Mouse (Mus musculus) liver, adult 2 months (tissue): ENCODE data around the gene Becn1. TPM values are rescaled to one million over a fixed set of nuclear protein-coding genes. Genes with fewer than 3 reads are reported as not detected.

ENCODE experiments used
- DNase-seq: peaks from one replicate; pipeline ENCODE4 v3.0.0-alpha.2; 2011; ENCODE audit warnings: low read depth, low spot score; ENCODE audit errors: extremely low read depth
- H3K27ac ChIP-seq: fragments of 200-500 bp; replicated peaks from 2 replicates; pipeline ENCODE4 v1.5.1; 2012; ENCODE audit warnings: low read depth, mild to moderate bottlenecking, control low read depth, inconsistent platforms, low read length; ENCODE audit not compliant: insufficient read depth
- H3K27me3 ChIP-seq: fragments of 200-500 bp; 2 replicates; pipeline ENCODE4 v1.6.1; 2012; ENCODE audit warnings: mild to moderate bottlenecking, moderate library complexity, low read length, inconsistent platforms; ENCODE audit not compliant: control insufficient read depth, insufficient read depth
- H3K36me3 ChIP-seq: fragments of 200-500 bp; 2 replicates; pipeline ENCODE4 v1.6.1; 2012; ENCODE audit warnings: low read length, inconsistent platforms; ENCODE audit not compliant: control insufficient read depth, insufficient read depth
- H3K4me1 ChIP-seq: fragments of 200-500 bp; 2 replicates; pipeline ENCODE4 v1.6.1; 2011; ENCODE audit warnings: low read length; ENCODE audit not compliant: control insufficient read depth, insufficient read depth
- H3K4me3 ChIP-seq: fragments of 200-500 bp; 2 replicates; pipeline ENCODE4 v1.5.1; 2011; ENCODE audit warnings: low read depth, mild to moderate bottlenecking, control low read depth, low read length, moderate library complexity; ENCODE audit not compliant: insufficient read depth
- H3K79me2 ChIP-seq: fragments of 200-500 bp; 2 replicates; pipeline ENCODE4 v1.6.1; 2012; ENCODE audit warnings: inconsistent platforms, mild to moderate bottlenecking, low read length, moderate library complexity; ENCODE audit not compliant: control insufficient read depth, insufficient read depth
- H3K9ac ChIP-seq: fragments of 200-500 bp; 2 replicates; pipeline ENCODE4 v1.6.1; 2012; ENCODE audit warnings: low read depth, mild to moderate bottlenecking, control low read depth, inconsistent platforms, low read length
- CTCF ChIP-seq: fragments of 200-500 bp; IDR thresholded peaks from 2 replicates; pipeline ENCODE4 v1.5.1; 2011; ENCODE audit warnings: low read depth, low read length, control low read depth
- POLR2A ChIP-seq: fragments of 200-500 bp; IDR thresholded peaks from 2 replicates; pipeline ENCODE4 v1.6.1; 2011; ENCODE audit warnings: low read length, control low read depth; ENCODE audit not compliant: insufficient read depth; ENCODE audit errors: extremely low read depth
- WGBS: fragments of 180-500 bp; shearing (Covaris S2); methylation state at CpG from one replicate; pipeline ENCODE4 v1.1.7; 2018; 5-methylcytosine and 5-hydroxymethylcytosine counted together
- polyA plus RNA-seq: library from polyadenylated mRNA; depleted of rRNA; stranded (reverse); fragments of >200 nt; gene quantifications from 2 replicates; pipeline ENCODE4 v1.2.3, GENCODE M21; 2012
- total RNA-seq: library from RNA; depleted of rRNA; stranded (reverse); fragments of >200 nt; gene quantifications from 2 replicates; pipeline ENCODE4 v1.2.3, GENCODE M21; 2014

Gene Becn1
- total and polyA plus RNA-seq, 2 experiments: 50.8 to 57.8 TPM

DNA sequence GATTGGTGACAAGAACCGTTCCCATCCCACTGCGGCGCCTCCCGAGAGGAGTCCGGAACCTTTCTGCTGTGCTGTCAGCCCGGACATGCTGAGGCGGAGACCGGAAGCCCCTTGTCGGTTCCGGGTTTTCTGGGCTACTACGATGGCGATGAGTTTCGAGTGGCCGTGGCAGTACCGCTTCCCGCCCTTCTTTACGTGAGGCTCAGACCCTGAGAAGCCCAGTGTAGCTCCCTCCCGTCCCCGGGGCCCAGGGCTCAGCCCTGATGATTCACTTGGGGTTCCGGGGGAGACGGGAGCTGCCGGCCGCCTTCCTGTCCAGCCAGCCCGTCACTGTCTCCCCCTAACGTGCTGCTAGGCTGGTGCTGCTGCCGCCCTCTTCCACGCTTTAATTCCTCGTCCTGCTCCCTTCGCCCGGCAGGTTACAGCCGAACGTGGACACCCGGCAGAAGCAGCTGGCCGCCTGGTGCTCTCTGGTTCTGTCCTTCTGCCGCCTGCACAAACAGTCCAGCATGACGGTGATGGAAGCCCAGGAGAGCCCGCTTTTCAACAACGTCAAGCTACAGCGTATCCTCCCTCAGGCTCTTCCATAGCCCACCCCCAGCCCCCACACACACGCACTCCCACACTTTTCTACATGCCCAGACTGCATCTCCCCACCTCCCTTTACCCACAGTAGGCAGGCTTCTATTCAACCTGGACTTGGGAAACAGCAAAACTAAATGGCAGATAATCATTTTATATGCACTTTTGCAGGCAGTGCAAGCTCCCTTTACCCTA, 48.3 kb downstream of the Becn1 start, which contains the start of gene Vps25:
Gene Vps25 (plus strand): TSS at position 95 of the 777 bp plus-strand sequence.
- under 1% methylated on average over 40 of the region's 40 CpGs for WGBS
- peaks cover 6% of the 10 kb centered on the region; the same call in 1 of the 2 replicates for H3K79me2 ChIP-seq
- H3K36me3 ChIP-seq: no peaks in the 10 kb centered on the region
- H3K4me3 ChIP-seq: peak within 1 kb of the TSS; percentile 76
- H3K27ac ChIP-seq: peak within 1 kb of the TSS; percentile 30
- peaks cover 4% of the 10 kb centered on the region; the same call in 1 of the 2 replicates for H3K4me1 ChIP-seq
- H3K27me3 ChIP-seq: no peaks in the 10 kb centered on the region
- TF ChIP-seq POLR2A: peak; percentile 66; the same call in 1 of the 2 replicates
- peak; percentile 21; the same call in 1 of the 2 replicates for TF ChIP-seq CTCF
- peak; percentile 74 for DNase-seq
- peak within 1 kb of the TSS; percentile 82 for H3K9ac ChIP-seq

DNA sequence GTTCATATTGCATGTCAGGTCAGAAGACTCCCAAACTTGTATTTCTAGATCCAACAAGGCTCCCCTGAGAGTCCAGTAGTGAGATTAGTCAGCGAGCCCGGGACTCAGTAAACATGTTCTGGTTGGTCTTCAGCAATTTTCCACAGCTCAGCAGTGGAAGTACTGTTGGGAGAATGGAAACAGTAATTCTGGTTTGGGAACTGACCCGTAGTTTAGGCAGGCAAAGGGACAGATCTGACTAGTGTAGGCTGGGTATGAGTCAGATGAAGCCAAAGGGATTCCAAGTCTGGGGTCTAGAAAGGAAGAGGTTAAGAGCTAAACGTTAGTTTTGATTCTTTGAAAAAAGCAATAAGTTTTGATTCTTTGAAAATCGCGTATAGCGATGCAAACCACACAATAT, 49.1 kb downstream of the Becn1 start:
- H3K9ac ChIP-seq: peak overlapping the region; percentile 69
- H3K4me1 ChIP-seq: peaks cover 4% of the 10 kb centered on the region; the same call in 1 of the 2 replicates
- H3K27me3 ChIP-seq: no peaks in the 10 kb centered on the region
- H3K79me2 ChIP-seq: peaks cover 6% of the 10 kb centered on the region; the same call in 1 of the 2 replicates
- no peak for TF ChIP-seq CTCF
- no peak for TF ChIP-seq POLR2A
- WGBS: 1% methylated on average over 7 of the region's 7 CpGs
- H3K27ac ChIP-seq: peak overlapping the region; percentile 17
- H3K36me3 ChIP-seq: no peaks in the 10 kb centered on the region
- H3K4me3 ChIP-seq: peak overlapping the region; percentile 76
- no peak for DNase-seq

DNA sequence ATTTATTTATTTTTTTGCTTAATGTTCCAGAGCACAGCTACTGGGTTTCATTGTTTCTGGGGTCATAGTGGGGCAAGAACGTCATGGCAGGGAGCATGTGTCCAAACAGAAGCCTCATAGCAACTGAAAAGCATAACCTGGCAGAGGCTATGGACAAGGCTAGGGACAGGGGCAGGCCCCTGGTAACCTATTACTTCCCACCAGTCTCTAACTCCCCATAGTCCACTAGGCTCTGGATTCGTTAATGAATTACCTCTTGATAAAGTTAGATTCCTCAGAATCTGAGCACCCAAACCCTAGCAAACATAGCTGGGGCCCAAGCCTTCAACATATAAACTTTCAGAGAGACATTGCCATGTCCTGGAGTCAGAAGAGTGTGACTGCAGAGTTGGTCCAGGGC, 51.1 kb downstream of the Becn1 start:
- Histone ChIP-seq H3K79me2 (peaks cover 6% of the 10 kb centered on the region; the same call in 1 of the 2 replicates), H3K4me3 (no peak overlapping the region), H3K27ac (no peak overlapping the region), H3K4me1 (peaks cover 4% of the 10 kb centered on the region; the same call in 1 of the 2 replicates), H3K27me3 (peaks cover 5% of the 10 kb centered on the region; the same call in 1 of the 2 replicates), H3K9ac (no peak overlapping the region), H3K36me3 (no peaks in the 10 kb centered on the region)
- no peak for DNase-seq
- 59% methylated on average over 2 of the region's 2 CpGs for WGBS
- TF ChIP-seq POLR2A: no peak
- TF ChIP-seq CTCF: no peak

DNA sequence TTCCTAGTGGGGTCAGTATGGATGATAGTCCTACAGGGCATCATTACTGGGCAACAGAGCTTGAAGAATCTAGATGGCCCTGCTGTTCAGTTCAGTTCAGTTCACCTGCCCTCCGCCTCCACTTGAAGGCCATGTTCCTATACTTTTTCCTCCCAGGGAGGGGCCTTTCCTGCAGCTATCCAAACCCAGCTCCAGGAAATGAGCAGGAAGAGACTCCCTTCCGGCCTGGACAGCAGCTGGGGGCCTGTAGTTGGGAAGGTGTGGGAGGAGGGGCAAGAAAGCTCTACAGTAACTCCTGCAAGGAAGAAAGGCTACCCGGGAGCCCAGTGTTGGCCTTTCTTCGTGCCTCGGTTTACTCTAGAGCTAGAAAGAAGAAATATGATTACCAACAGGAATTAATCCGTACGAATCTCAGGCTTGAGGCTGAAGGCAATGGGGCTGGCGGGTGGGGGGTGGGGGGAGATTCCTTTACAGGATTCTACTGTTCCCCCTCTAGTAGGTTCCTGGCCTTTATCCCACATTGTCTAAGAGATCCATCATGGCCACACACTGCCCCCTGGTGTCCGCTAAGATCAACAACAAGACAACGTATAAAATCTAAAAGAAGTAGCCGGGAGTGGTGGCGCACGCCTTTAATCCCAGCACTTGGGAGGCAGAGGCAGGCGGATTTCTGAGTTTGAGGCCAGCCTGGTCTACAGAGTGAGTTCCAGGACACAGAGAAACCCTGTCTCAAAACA, 53.7 kb downstream of the Becn1 start:
- Histone ChIP-seq H3K4me1 (peaks cover 5% of the 10 kb centered on the region), H3K36me3 (no peaks in the 10 kb centered on the region), H3K27me3 (peaks cover 8% of the 10 kb centered on the region; the same call in 1 of the 2 replicates), H3K27ac (0 out of 2 replicates have a peak overlapping the region, but pooled peaks have one; percentile 70), H3K9ac (no peak overlapping the region), H3K4me3 (no peak overlapping the region), H3K79me2 (no peaks in the 10 kb centered on the region)
- 39% methylated on average over 14 of the region's 14 CpGs for WGBS
- peak; percentile 56 for TF ChIP-seq CTCF
- TF ChIP-seq POLR2A: no peak
- DNase-seq: peak; percentile 58

DNA sequence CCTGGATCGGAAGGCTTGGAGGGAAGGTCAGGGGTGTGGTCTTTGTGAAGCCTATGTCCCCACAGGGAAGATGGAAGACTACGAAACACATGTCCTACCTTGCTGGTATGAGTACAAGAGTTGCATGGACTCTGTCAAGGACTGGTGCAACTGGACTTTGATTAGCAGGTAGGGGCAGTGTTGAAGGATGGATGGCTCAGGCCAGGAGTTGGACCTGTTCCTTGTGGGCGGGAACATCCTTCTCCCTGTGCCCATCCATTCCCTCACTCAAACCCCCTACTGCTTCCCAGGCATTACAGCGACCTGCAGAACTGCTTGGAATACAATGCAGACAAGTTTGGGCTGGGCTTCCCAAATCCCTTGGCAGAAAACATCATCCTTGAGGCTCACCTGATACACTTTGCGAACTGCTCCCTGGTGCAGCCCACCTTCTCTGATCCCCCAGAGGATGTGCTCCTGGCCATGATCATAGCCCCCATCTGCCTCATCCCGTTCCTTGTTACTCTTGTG, 54.5 kb downstream of the Becn1 start:
- WGBS: 83% methylated on average over 6 of the region's 6 CpGs
- Histone ChIP-seq H3K9ac (peak overlapping the region; percentile 33; the same call in 1 of the 2 replicates), H3K27me3 (peaks cover 8% of the 10 kb centered on the region; the same call in 1 of the 2 replicates), H3K4me1 (peaks cover 1% of the 10 kb centered on the region; the same call in 1 of the 2 replicates), H3K36me3 (no peaks in the 10 kb centered on the region), H3K4me3 (peak overlapping the region; percentile 97), H3K27ac (peak overlapping the region; percentile 70), H3K79me2 (no peaks in the 10 kb centered on the region)
- DNase-seq: no peak
- TF ChIP-seq CTCF: no peak
- no peak for TF ChIP-seq POLR2A
